Mouse (Mus musculus) heart, postnatal 0 days (tissue): ENCODE measurements around the gene Rom1. TPM values are rescaled to one million over a fixed set of nuclear protein-coding genes. Genes with fewer than 3 reads are reported as not detected.

Experiments used
- ATAC-seq: fragments of 200-750 bp; cut with Nextera tagmentation; 2 replicates; pipeline ENCODE4 v1.8.0; 2017; ENCODE audit warnings: low read depth, moderate number of reproducible peaks, moderate library complexity; ENCODE audit not compliant: insufficient read depth
- DNase-seq: peaks from one replicate; pipeline ENCODE4 v3.0.0-alpha.2; 2016; ENCODE audit warnings: low spot score
- H3K27ac ChIP-seq: fragments of 300-500 bp; sonication (generic); 2 replicates; pipeline ENCODE4 v1.5.1; 2014; ENCODE audit warnings: low read depth, mild to moderate bottlenecking
- H3K27me3 ChIP-seq: fragments of 300-500 bp; sonication (generic); 2 replicates; pipeline ENCODE4 v1.6.1; 2014; ENCODE audit warnings: low read length, mixed read lengths; ENCODE audit not compliant: control insufficient read depth, insufficient read depth
- H3K36me3 ChIP-seq: fragments of 300-500 bp; sonication (generic); replicated peaks from 2 replicates; pipeline ENCODE4 v1.6.1; 2014; ENCODE audit warnings: low read length, mixed read lengths; ENCODE audit not compliant: control insufficient read depth, insufficient read depth
- H3K4me1 ChIP-seq: fragments of 300-500 bp; sonication (generic); 2 replicates; pipeline ENCODE4 v1.6.1; 2014; ENCODE audit warnings: antibody characterized with exemption; ENCODE audit not compliant: control insufficient read depth, insufficient read depth
- H3K4me2 ChIP-seq: fragments of 300-500 bp; sonication (generic); 2 replicates; pipeline ENCODE4 v1.6.1; 2014; ENCODE audit warnings: low read depth, mild to moderate bottlenecking, low read length, moderate library complexity
- H3K4me3 ChIP-seq: fragments of 300-500 bp; sonication (generic); 2 replicates; pipeline ENCODE4 v1.5.1; 2014; ENCODE audit warnings: low read depth, low read length
- H3K9ac ChIP-seq: fragments of 300-500 bp; sonication (generic); replicated peaks from 2 replicates; pipeline ENCODE4 v1.6.1; 2014; ENCODE audit warnings: low read depth, low read length, mixed read lengths
- H3K9me3 ChIP-seq: fragments of 300-500 bp; sonication (generic); replicated peaks from 2 replicates; pipeline ENCODE4 v1.6.1; 2016; ENCODE audit warnings: low read length; ENCODE audit not compliant: control insufficient read depth
- CTCF ChIP-seq: IDR thresholded peaks from 2 replicates; pipeline ENCODE4 v1.5.1; 2016; ENCODE audit warnings: antibody characterized with exemption, control low read depth, low read depth
- EP300 ChIP-seq: IDR thresholded peaks from 2 replicates; pipeline ENCODE4 v1.6.1; 2016; ENCODE audit warnings: antibody characterized with exemption, low read depth
- WGBS: fragments of 180-500 bp; shearing (Covaris S2); extraction: QIAGEN DNeasy Blood & Tissue Kit; methylation state at CpG from one replicate; pipeline ENCODE4 v1.1.7; 2014; 5-methylcytosine and 5-hydroxymethylcytosine counted together
- polyA plus RNA-seq: library from polyadenylated mRNA; unstranded; fragments of >200 nt; fragmentation: Nextera tagmentation; extraction: Ambion mirVana; gene quantifications from 2 replicates; pipeline ENCODE4 v1.2.1, GENCODE M21; 2015
- total RNA-seq: library from RNA; depleted of rRNA; stranded (reverse); fragments of >200 nt; gene quantifications from 2 replicates; pipeline ENCODE4 v1.2.3, GENCODE M21; 2014; ENCODE audit warnings: low replicate concordance

Gene Rom1
- total and polyA plus RNA-seq, 2 experiments from 2014 or later, result 3.2 to 10.2 TPM

- Histone ChIP-seq H3K4me1 (peaks cover 15% of the 10 kb centered on the region), H3K9me3 (no peaks in the 10 kb centered on the region), H3K36me3 (peaks cover 28% of the 10 kb centered on the region), H3K4me2 (peak overlapping the region; percentile 90; the same call in 1 of the 2 replicates), H3K27ac (no peak overlapping the region), H3K9ac (0 out of 2 replicates have a peak overlapping the region, but pooled peaks have one; percentile 81), H3K4me3 (no peak overlapping the region), H3K27me3 (no peaks in the 10 kb centered on the region)
- ATAC-seq (no peak), DNase-seq (no peak)
- WGBS, result 70% methylated on average over 9 of the region's 9 CpGs
- TF ChIP-seq EP300 (no peak), CTCF (no peak)
These were observed 7.4 kb downstream of the Rom1 start for GRCm38 (mm10) chr19:8921741-8922140.

GRCm38 (mm10) chr19:8920836-8921291 is 8.3 kb downstream of the Rom1 start:
- H3K4me2 ChIP-seq, result peak overlapping the region; percentile 90
- peak overlapping the region; percentile 75 for H3K4me3 ChIP-seq
- H3K4me1 ChIP-seq, result peaks cover 15% of the 10 kb centered on the region
- H3K9me3 ChIP-seq, result no peaks in the 10 kb centered on the region
- peaks cover 28% of the 10 kb centered on the region for H3K36me3 ChIP-seq
- peak overlapping the region; percentile 87 for H3K27ac ChIP-seq
- peak overlapping the region; percentile 81 for H3K9ac ChIP-seq
- 3% methylated on average over 6 of the region's 6 CpGs for WGBS
- TF ChIP-seq EP300, result no peak
- no peak for TF ChIP-seq CTCF
- peak; percentile 55 for DNase-seq
- ATAC-seq, result no peak
- H3K27me3 ChIP-seq, result no peaks in the 10 kb centered on the region

- WGBS, result 2% methylated on average over 49 of the region's 50 CpGs
- Histone ChIP-seq H3K9ac (peak within 1 kb of the TSS; percentile 81), H3K4me2 (peak within 1 kb of the TSS; percentile 90), H3K27me3 (no peaks in the 10 kb centered on the region), H3K36me3 (peaks cover 30% of the 10 kb centered on the region), H3K4me3 (peak within 1 kb of the TSS; percentile 75), H3K4me1 (peaks cover 15% of the 10 kb centered on the region), H3K27ac (peak within 1 kb of the TSS; percentile 87), H3K9me3 (no peaks in the 10 kb centered on the region)
- DNase-seq (peak; percentile 92), ATAC-seq (peak; percentile 97)
- no peak for TF ChIP-seq CTCF
- TF ChIP-seq EP300, result no peak
These were observed 9.0 kb downstream of the Rom1 start, which contains the start of gene B3gat3 for GRCm38 (mm10) chr19:8920073-8920736. TSS of gene B3gat3 (plus strand) at chr19:8920374.

- Histone ChIP-seq H3K36me3 (peaks cover 36% of the 10 kb centered on the region), H3K4me1 (peaks cover 15% of the 10 kb centered on the region), H3K27ac (peak overlapping the region; percentile 87), H3K9ac (peak overlapping the region; percentile 81; the same call in 1 of the 2 replicates), H3K4me2 (peak overlapping the region; percentile 90), H3K9me3 (no peaks in the 10 kb centered on the region), H3K27me3 (no peaks in the 10 kb centered on the region), H3K4me3 (peak overlapping the region; percentile 75)
- TF ChIP-seq CTCF (no peak), EP300 (no peak)
- no peak for DNase-seq
- ATAC-seq, result no peak
- whole genome bisulfite sequencing, result 54% methylated on average over 6 of the region's 6 CpGs
These were observed 9.5 kb downstream of the Rom1 start for GRCm38 (mm10) chr19:8919684-8920072.

GRCm38 (mm10) chr19:8919000-8919399 is 10.2 kb downstream of the Rom1 start:
- DNase-seq (no peak), ATAC-seq (no peak)
- H3K27me3 ChIP-seq, result no peaks in the 10 kb centered on the region
- H3K27ac ChIP-seq, result no peak overlapping the region
- no peak overlapping the region for H3K4me2 ChIP-seq
- TF ChIP-seq CTCF (no peak), EP300 (no peak)
- no peaks in the 10 kb centered on the region for H3K9me3 ChIP-seq
- H3K9ac ChIP-seq, result no peak overlapping the region
- H3K4me1 ChIP-seq, result peaks cover 15% of the 10 kb centered on the region
- 89% methylated on average over 3 of the region's 3 CpGs for WGBS
- no peak overlapping the region for H3K4me3 ChIP-seq
- H3K36me3 ChIP-seq, result peaks cover 42% of the 10 kb centered on the region
